Mouse (Mus musculus): Measurements from ENCODE around the gene Ano6.

DNA sequence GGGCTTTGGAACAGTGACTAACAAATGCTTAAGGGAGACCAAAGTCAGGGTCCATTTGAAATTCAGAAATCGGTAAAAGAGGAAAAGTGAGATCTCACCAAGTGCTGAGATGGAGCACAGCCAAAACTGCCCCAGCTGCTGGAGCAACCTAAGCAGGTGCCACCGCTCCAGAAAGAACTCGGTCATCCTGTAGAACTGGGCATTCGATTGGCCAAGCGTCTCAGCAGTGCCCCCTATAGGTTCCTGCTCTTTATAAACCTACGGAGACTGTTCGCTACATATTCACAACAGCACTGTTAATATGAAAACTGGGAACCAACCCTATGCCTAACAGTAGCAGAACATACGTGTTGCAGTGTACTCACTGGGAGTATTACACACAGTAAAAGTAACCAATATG lies 180.7 kb downstream of the Ano6 start:
- TF ChIP-seq CTCF (IDR thresholded peaks at IDR 0.05) (peak; percentile 38), EP300 (IDR thresholded peaks at IDR 0.05) (no peak)
